Mouse (Mus musculus) liver, postnatal 0 days (tissue): ENCODE results near the gene F830045P16Rik. TPM values are rescaled to one million over a fixed set of nuclear protein-coding genes. Genes with fewer than 3 reads are reported as not detected.

Source experiments
- ATAC-seq: fragments of 200-750 bp; cut with Nextera tagmentation; 2 replicates; pipeline ENCODE4 v1.8.0; 2017; ENCODE audit warnings: mild to moderate bottlenecking, moderate library complexity
- DNase-seq: peaks from one replicate; pipeline ENCODE4 v3.0.0-alpha.2; 2016
- H3K27ac ChIP-seq: fragments of 300-500 bp; sonication (generic); 2 replicates; pipeline ENCODE4 v1.5.1; 2014; ENCODE audit warnings: antibody characterized with exemption, moderate library complexity, mild to moderate bottlenecking, low read depth
- H3K27me3 ChIP-seq: fragments of 300-500 bp; sonication (generic); 2 replicates; pipeline ENCODE4 v1.6.1; 2014; ENCODE audit warnings: low read length, control low read depth, mixed read lengths; ENCODE audit not compliant: insufficient read depth
- H3K36me3 ChIP-seq: fragments of 300-500 bp; sonication (generic); replicated peaks from 2 replicates; pipeline ENCODE4 v1.6.1; 2014; ENCODE audit warnings: mild to moderate bottlenecking, control low read depth, low read length, moderate library complexity, mixed read lengths; ENCODE audit not compliant: insufficient read depth
- H3K4me1 ChIP-seq: fragments of 300-500 bp; sonication (generic); 2 replicates; pipeline ENCODE4 v1.6.1; 2014; ENCODE audit warnings: antibody characterized with exemption, mild to moderate bottlenecking, control low read depth; ENCODE audit not compliant: insufficient read depth
- H3K4me2 ChIP-seq: fragments of 300-500 bp; sonication (generic); 2 replicates; pipeline ENCODE4 v1.6.1; 2014; ENCODE audit warnings: low read depth, mild to moderate bottlenecking, low read length, moderate library complexity, mixed read lengths
- H3K4me3 ChIP-seq: fragments of 300-500 bp; sonication (generic); 2 replicates; pipeline ENCODE4 v1.5.1; 2014; ENCODE audit warnings: low read depth, low read length
- H3K9ac ChIP-seq: fragments of 300-500 bp; sonication (generic); replicated peaks from 2 replicates; pipeline ENCODE4 v1.6.1; 2014; ENCODE audit warnings: mild to moderate bottlenecking, moderate library complexity
- H3K9me3 ChIP-seq: fragments of 300-500 bp; sonication (generic); 2 replicates; pipeline ENCODE4 v1.6.1; 2016; ENCODE audit warnings: mild to moderate bottlenecking, control low read depth, low read length, mixed read lengths
- CTCF ChIP-seq: sonication (generic); IDR thresholded peaks from 2 replicates; pipeline ENCODE4 v1.5.1; 2016; ENCODE audit warnings: antibody characterized with exemption, low read depth
- EP300 ChIP-seq: IDR thresholded peaks from 2 replicates; pipeline ENCODE4 v1.6.1; 2016; ENCODE audit warnings: antibody characterized with exemption, low read depth, mild to moderate bottlenecking
- WGBS: fragments of 180-500 bp; shearing (Covaris S2); extraction: QIAGEN DNeasy Blood & Tissue Kit; methylation state at CpG from one replicate; pipeline ENCODE4 v1.1.7; 2014; ENCODE audit not compliant: insufficient replicate concordance; 5-methylcytosine and 5-hydroxymethylcytosine counted together
- polyA plus RNA-seq: library from polyadenylated mRNA; unstranded; fragments of >200 nt; fragmentation: Nextera tagmentation; extraction: Ambion mirVana; gene quantifications from 2 replicates; pipeline ENCODE4 v1.2.1, GENCODE M21; 2015

F830045P16Rik gene
- polyA plus RNA-seq, 1 experiment from 2014 or later = not detected

DNA sequence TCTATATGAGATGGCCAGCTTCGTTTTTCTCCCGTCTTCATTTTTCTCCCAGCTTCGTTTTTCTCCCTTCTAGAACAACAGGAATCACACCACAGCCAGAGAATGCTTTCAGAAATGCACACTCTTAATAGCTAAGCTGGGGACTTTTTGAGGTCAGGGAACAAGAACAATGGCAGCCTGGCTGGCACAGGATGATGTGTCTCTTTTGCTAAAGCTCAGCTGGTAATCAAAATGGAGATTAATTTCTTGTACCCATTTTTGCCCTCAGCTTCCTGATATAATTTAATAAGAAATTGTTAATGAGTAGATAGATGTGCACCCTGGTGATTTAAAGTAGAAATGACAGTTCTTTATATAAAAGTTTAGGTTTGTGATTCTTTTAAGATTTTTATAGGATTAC lies 112.7 kb downstream of the F830045P16Rik start:
- ATAC-seq (no peak), DNase-seq (no peak)
- Histone ChIP-seq H3K27me3 (no peaks in the 10 kb centered on the region), H3K4me2 (no peak overlapping the region), H3K9me3 (no peaks in the 10 kb centered on the region), H3K9ac (no peak overlapping the region), H3K36me3 (no peaks in the 10 kb centered on the region), H3K4me1 (no peaks in the 10 kb centered on the region), H3K4me3 (no peak overlapping the region), H3K27ac (no peak overlapping the region)
- WGBS = 69% methylated on average over 3 of the region's 3 CpGs
- TF ChIP-seq EP300 (no peak), CTCF (no peak)

DNA sequence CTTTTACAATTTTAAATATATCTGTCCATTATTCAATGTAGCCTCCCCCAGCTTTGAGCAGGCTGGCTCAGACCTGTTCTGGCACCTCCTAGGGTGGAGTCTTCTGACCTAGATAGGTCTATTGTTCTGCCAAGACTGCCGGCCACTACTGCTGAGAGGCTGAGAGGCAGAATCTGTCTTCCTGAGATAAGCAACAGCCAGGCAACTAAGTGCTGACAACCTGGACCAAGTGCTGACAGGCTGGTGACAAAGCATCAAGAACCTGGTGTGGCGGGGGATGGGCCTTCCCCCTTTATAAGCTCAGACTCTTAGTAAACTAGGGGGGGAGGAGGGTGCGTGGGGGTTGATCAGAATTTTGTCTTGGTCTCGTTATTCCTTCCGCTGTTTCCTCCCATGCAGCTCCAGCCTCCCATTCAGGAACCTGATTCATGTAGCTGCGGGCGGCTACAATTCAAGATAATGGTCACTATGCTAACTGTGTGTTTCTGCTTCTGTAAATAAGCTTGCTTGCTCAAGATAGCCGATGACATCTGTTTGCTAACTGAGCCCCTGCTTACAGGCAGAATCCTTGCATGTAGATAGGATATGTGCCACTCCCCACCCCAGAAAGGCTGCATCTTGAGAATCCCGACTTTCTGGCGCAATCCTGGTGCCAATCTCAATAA lies 115.4 kb downstream of the F830045P16Rik start:
- no peak for DNase-seq

GRCm38 (mm10) chr2:129419361-129419880 lies 117.0 kb downstream of the F830045P16Rik start:
- WGBS = 79% methylated on average over 3 of the region's 3 CpGs
- no peak overlapping the region for H3K4me3 ChIP-seq

More for the DNA sequence above, 115.4 kb downstream of the F830045P16Rik start:
- Histone ChIP-seq H3K27ac (no peak overlapping the region), H3K36me3 (no peaks in the 10 kb centered on the region), H3K9me3 (no peaks in the 10 kb centered on the region), H3K4me3 (no peak overlapping the region), H3K4me1 (no peaks in the 10 kb centered on the region), H3K9ac (no peak overlapping the region), H3K27me3 (no peaks in the 10 kb centered on the region), H3K4me2 (no peak overlapping the region)
- ATAC-seq = peak; percentile 31; the same call in 1 of the 2 replicates
- WGBS = 49% methylated on average over 10 of the region's 10 CpGs
- TF ChIP-seq EP300 = no peak
- TF ChIP-seq CTCF = no peak

GRCm38 (mm10) chr2:129414593-129414992 lies 121.8 kb downstream of the F830045P16Rik start:
- ATAC-seq = no peak
- Histone ChIP-seq H3K36me3 (no peaks in the 10 kb centered on the region), H3K4me3 (no peak overlapping the region), H3K27me3 (no peaks in the 10 kb centered on the region), H3K9me3 (no peaks in the 10 kb centered on the region), H3K27ac (no peak overlapping the region), H3K4me1 (no peaks in the 10 kb centered on the region), H3K9ac (no peak overlapping the region), H3K4me2 (no peak overlapping the region)
- WGBS = 72% methylated on average over 3 of the region's 3 CpGs
- TF ChIP-seq CTCF (no peak), EP300 (no peak)
- no peak for DNase-seq

More at GRCm38 (mm10) chr2:129419361-129419880, 117.0 kb downstream of the F830045P16Rik start:
- no peaks in the 10 kb centered on the region for H3K9me3 ChIP-seq
- H3K4me1 ChIP-seq = no peaks in the 10 kb centered on the region
- ATAC-seq = no peak
- TF ChIP-seq EP300 = no peak
- no peak for TF ChIP-seq CTCF
- H3K27ac ChIP-seq = no peak overlapping the region
- DNase-seq = no peak
- H3K36me3 ChIP-seq = no peaks in the 10 kb centered on the region
- no peaks in the 10 kb centered on the region for H3K27me3 ChIP-seq
- no peak overlapping the region for H3K4me2 ChIP-seq
- H3K9ac ChIP-seq = no peak overlapping the region

DNA sequence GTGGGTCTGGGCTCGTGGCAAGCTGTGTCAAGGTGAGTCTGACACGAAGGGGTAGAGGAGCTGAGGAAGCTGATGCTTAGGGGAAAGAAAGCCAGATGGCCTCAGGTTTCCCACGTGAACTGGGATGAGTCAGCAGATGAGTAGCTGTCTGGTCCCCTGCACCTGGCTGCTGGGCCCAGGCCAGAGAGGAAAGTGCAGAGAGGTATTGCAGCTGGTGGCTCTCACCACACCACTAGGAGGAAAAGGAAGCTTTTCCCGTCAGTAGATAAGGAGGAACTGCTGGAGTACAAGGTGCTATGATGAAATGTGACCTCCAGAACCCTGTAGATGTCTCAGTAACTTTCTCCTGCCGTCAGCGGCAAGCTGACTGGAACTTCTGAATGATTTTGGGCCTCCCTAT lies 122.9 kb downstream of the F830045P16Rik start:
- WGBS = 26% methylated on average over 6 of the region's 6 CpGs
- no peaks in the 10 kb centered on the region for H3K4me1 ChIP-seq
- TF ChIP-seq EP300 (no peak), CTCF (0 out of 2 replicates have a peak, but pooled peaks have one; percentile 11)
- H3K9me3 ChIP-seq = no peaks in the 10 kb centered on the region
- DNase-seq = no peak
- no peak overlapping the region for H3K9ac ChIP-seq
- H3K27ac ChIP-seq = peak overlapping the region; percentile 34; the same call in 1 of the 2 replicates
- no peak overlapping the region for H3K4me3 ChIP-seq
- no peaks in the 10 kb centered on the region for H3K36me3 ChIP-seq
- ATAC-seq = peak; percentile 41; the same call in 1 of the 2 replicates
- no peak overlapping the region for H3K4me2 ChIP-seq
- no peaks in the 10 kb centered on the region for H3K27me3 ChIP-seq

GRCm38 (mm10) chr2:129411651-129412050 lies 124.8 kb downstream of the F830045P16Rik start:
- no peaks in the 10 kb centered on the region for H3K27me3 ChIP-seq
- H3K4me3 ChIP-seq = no peak overlapping the region
- no peak for ATAC-seq
- H3K9ac ChIP-seq = no peak overlapping the region
- no peak overlapping the region for H3K27ac ChIP-seq
- DNase-seq = no peak
- no peaks in the 10 kb centered on the region for H3K4me1 ChIP-seq
- TF ChIP-seq CTCF (no peak), EP300 (no peak)
- H3K36me3 ChIP-seq = no peaks in the 10 kb centered on the region
- H3K4me2 ChIP-seq = no peak overlapping the region
- WGBS = 63% methylated on average over 3 of the region's 3 CpGs
- no peaks in the 10 kb centered on the region for H3K9me3 ChIP-seq
